In genomic region chr2:160597582-160598281, GRCm38 (mm10) we compare ENCODE assay signal across 8 mouse cellular contexts. TPM values are rescaled to one million over a fixed set of nuclear protein-coding genes. Genes with fewer than 3 reads are reported as not detected.
A peak's percentile ranks its signal among the peaks of the same experiment; 100 is the strongest.
DNase-seq lines count a peak whose midpoint lies in the region; ATAC-seq lines count a peak whose summit lies in the region.

No protein-coding gene starts in this region.

- H3K4me2 ChIP-seq in intestine, embryonic 14.5 days (ENCODE audit: low read length), result peak overlapping the region; percentile 26; the same call in 1 of the 2 replicates

- no peaks in the 10 kb centered on the region for H3K9me3 ChIP-seq in intestine, embryonic 14.5 days (ENCODE audit: control insufficient read depth, low read length)

- intact Hi-C loops in gastrocnemius, postnatal 14 days (cut with DNase I; ENCODE audit: low total_unique reads), result loop anchor here (5.0 kb wide), 1 partner anchor 350 kb away; no protein-coding TSS in a partner anchor
- intact Hi-C loops in left cerebral cortex, postnatal 10 days (cut with DNase I), result no loop called here

- H3K4me3 ChIP-seq in intestine, embryonic 14.5 days (ENCODE audit: low read depth, low read length), result no peak overlapping the region

- H3K4me1 ChIP-seq in intestine, embryonic 14.5 days (replicated peaks; ENCODE audit: control insufficient read depth, insufficient read depth, low read length), result no peaks in the 10 kb centered on the region

- no peak overlapping the region for H3K9ac ChIP-seq in intestine, embryonic 14.5 days (ENCODE audit: low read length)

- ATAC-seq in common myeloid progenitor, adult 5-6 weeks (replicated peaks; ENCODE audit: low read depth, poor library complexity, severe bottlenecking), result peak; percentile 94
- peak; percentile 80; the same call in 1 of the 2 replicates for ATAC-seq in intestine, embryonic 14.5 days (replicated peaks; ENCODE audit: low FRiP score, low TSS enrichment, low read depth)
- ATAC-seq in megakaryocyte-erythroid progenitor cell, adult 5-6 weeks (replicated peaks; ENCODE audit: low FRiP score, low TSS enrichment, poor library complexity, severe bottlenecking), result peak; percentile 92

- H3K36me3 ChIP-seq in intestine, embryonic 14.5 days (ENCODE audit: control insufficient read depth, insufficient read depth, low read length), result no peaks in the 10 kb centered on the region

- WGBS in intestine, embryonic 14.5 days, result 35% methylated on average over 12 of the region's 12 CpGs

- no peaks in the 10 kb centered on the region for H3K27me3 ChIP-seq in intestine, embryonic 14.5 days (replicated peaks; ENCODE audit: control insufficient read depth, insufficient read depth, low read length)

- DNase-seq in adrenal gland, adult (ENCODE audit: inconsistent age in 2 of 2, low spot score in 1 of 2), result peak; percentile 61 to 90
- peak; percentile 62 for DNase-seq in gastrocnemius, postnatal 14 days
- DNase-seq in intestine, embryonic 14.5 days (ENCODE audit: low spot score), result peak; percentile 90
- peak; percentile 52 to 54 for DNase-seq in left cerebral cortex, postnatal 10 days (ENCODE audit: extremely low spot score in 1 of 2, low spot score in 2 of 2)
- peak; percentile 59 for DNase-seq in right cerebral cortex, postnatal 25 days
- DNase-seq in urinary bladder, postnatal 4 days (ENCODE audit: low spot score in 2 of 2), result peak; percentile 47 to 73

- no peak overlapping the region for H3K27ac ChIP-seq in intestine, embryonic 14.5 days (ENCODE audit: low read depth)

RNA-seq across cellular contexts. Expression of gene Top1, which starts 48.0 kb away (rescaled TPM):
- total RNA-seq in common myeloid progenitor, adult 5-6 weeks (2017), result 160 and 201 TPM in 2 replicates
- 10 to 100 TPM; 37.7 to 40.5 TPM for total RNA-seq in gastrocnemius, postnatal 14 days (2021)
- polyA plus RNA-seq in intestine, embryonic 14.5 days (2014; fragmentation: Nextera tagmentation; extraction: Ambion mirVana), result 69.1 and 76.2 TPM in 2 replicates
- total RNA-seq in left cerebral cortex, postnatal 10 days (2021), result 10 to 100 TPM; 75.5 to 77.0 TPM
- total RNA-seq in megakaryocyte-erythroid progenitor cell, adult 5-6 weeks (2014; fragmentation: Nextera tagmentation), result 93.4 and 93.5 TPM in 2 replicates
- 205 and 207 TPM in 2 replicates for total RNA-seq in megakaryocyte-erythroid progenitor cell, adult 5-6 weeks (2017)
